Mouse (Mus musculus): Measurements from ENCODE around the gene Kif1c.
A peak's percentile ranks its signal among the peaks of the same experiment; 100 is the strongest.

The Kif1c gene

GRCm38 (mm10) chr11:70667271-70668150, 32.8 kb upstream of the Kif1c start:
- no peak for DNase-seq (ENCODE audit: low spot score)

- DNase-seq (ENCODE audit: low spot score), result no peak
These were observed 32.0 kb upstream of the Kif1c start for GRCm38 (mm10) chr11:70668335-70668770.

- DNase-seq (ENCODE audit: low spot score), result peak; percentile 99
These were observed 31.4 kb upstream of the Kif1c start, which contains the start of gene Spag7 for GRCm38 (mm10) chr11:70668771-70669505. Gene Spag7 (minus strand): TSS chr11:70669416.

GRCm38 (mm10) chr11:70669582-70670345, 30.6 kb upstream of the Kif1c start:
- no peak for DNase-seq (ENCODE audit: low spot score)

- no peak for DNase-seq (ENCODE audit: low spot score)
These were observed 29.9 kb upstream of the Kif1c start for GRCm38 (mm10) chr11:70670483-70670882.

GRCm38 (mm10) chr11:70671333-70672047, 28.9 kb upstream of the Kif1c start:
- DNase-seq (ENCODE audit: low spot score), result no peak

GRCm38 (mm10) chr11:70674014-70674413, 26.3 kb upstream of the Kif1c start:
- no peak for DNase-seq (ENCODE audit: low spot score)

GRCm38 (mm10) chr11:70674501-70674900, 25.8 kb upstream of the Kif1c start:
- DNase-seq (ENCODE audit: low spot score), result no peak

GRCm38 (mm10) chr11:70678092-70678491, 22.3 kb upstream of the Kif1c start:
- DNase-seq (ENCODE audit: low spot score), result no peak

GRCm38 (mm10) chr11:70678576-70678975, 21.8 kb upstream of the Kif1c start:
- DNase-seq (ENCODE audit: low spot score), result no peak

GRCm38 (mm10) chr11:70679361-70679760, 21.0 kb upstream of the Kif1c start:
- DNase-seq (ENCODE audit: low spot score), result no peak

- no peak for DNase-seq (ENCODE audit: low spot score)
These were observed 20.5 kb upstream of the Kif1c start for GRCm38 (mm10) chr11:70679894-70680293.

- no peak for DNase-seq (ENCODE audit: low spot score)
These were observed 19.2 kb upstream of the Kif1c start for GRCm38 (mm10) chr11:70681170-70681569.

- DNase-seq (ENCODE audit: low spot score), result no peak
These were observed 18.3 kb upstream of the Kif1c start for GRCm38 (mm10) chr11:70681897-70682581.

- DNase-seq (ENCODE audit: low spot score), result no peak
These were observed 16.7 kb upstream of the Kif1c start for GRCm38 (mm10) chr11:70683640-70684039.

GRCm38 (mm10) chr11:70686901-70687566, 13.3 kb upstream of the Kif1c start:
- DNase-seq (ENCODE audit: low spot score), result no peak

GRCm38 (mm10) chr11:70687601-70688199, 12.6 kb upstream of the Kif1c start, which contains the start of gene Camta2:
Gene Camta2 (minus strand): TSS chr11:70688105.
- no peak for DNase-seq (ENCODE audit: low spot score)

GRCm38 (mm10) chr11:70688372-70688771, 12.0 kb upstream of the Kif1c start:
- DNase-seq (ENCODE audit: low spot score), result no peak

- no peak for DNase-seq (ENCODE audit: low spot score)
These were observed 10.8 kb upstream of the Kif1c start for GRCm38 (mm10) chr11:70689578-70689977.

GRCm38 (mm10) chr11:70693504-70693903, 6.8 kb upstream of the Kif1c start:
- DNase-seq (ENCODE audit: low spot score), result no peak

All from c-Kit-positive CD71-positive TER-119-positive erythroid progenitor cells, embryonic 14.5 days (primary cell).